ENCODE assay signal across 16 mouse cellular contexts in genomic region chr5:100587626-100588025, GRCm38 (mm10). TPM values are rescaled to one million over a fixed set of nuclear protein-coding genes. Genes with fewer than 3 reads are reported as not detected.
DNase-seq lines count a peak whose midpoint lies in the region; ATAC-seq and TF ChIP-seq lines count a peak whose summit lies in the region.
"Had no signal": no experiment of that assay in that cellular context is flagged by ENCODE, and none has a peak within 500 bp of the region (broad histone marks: within the 10 kb centered on the region; RNA-seq: fewer than 3 reads in every experiment).

No protein-coding gene starts in this region.

- no peaks in the 10 kb centered on the region for H3K27me3 ChIP-seq in liver, postnatal 0 days (ENCODE audit: insufficient read depth, low read length)
- H3K27me3 ChIP-seq in liver, embryonic 12.5 days (replicated peaks) = no peaks in the 10 kb centered on the region
- H3K27me3 ChIP-seq: hindbrain, embryonic 15.5 days; liver, embryonic 15.5 days; stomach, embryonic 15.5 days had no signal

- 0 out of 2 replicates have a peak overlapping the region, but pooled peaks have one; percentile 31 for H3K27ac ChIP-seq in gastrocnemius, adult 2 months
- peak overlapping the region; percentile 9; the same call in 1 of the 2 replicates for H3K27ac ChIP-seq in liver, postnatal 0 days (ENCODE audit: low read depth)
- H3K27ac ChIP-seq in liver, embryonic 12.5 days = no peak overlapping the region
- H3K27ac ChIP-seq: hindbrain, embryonic 15.5 days; limb, embryonic 10.5 days; liver, embryonic 15.5 days; stomach, embryonic 15.5 days had no signal

- peak; percentile 28 for DNase-seq in gastrocnemius, adult 2 months
- DNase-seq in gastrocnemius, postnatal 4 days (ENCODE audit: low spot score in 2 of 2) = no peak
- DNase-seq in liver, postnatal 0 days = no peak
- DNase-seq in skeletal muscle tissue, adult 2 months (ENCODE audit: low read depth, low spot score) = peak; percentile 60
- no peak for DNase-seq in layer of hippocampus, adult 18-20 months (ENCODE audit: low spot score in 2 of 2)
- DNase-seq in spleen, adult 18-20 months = no peak
- DNase-seq: cerebellum, postnatal 14 days; gastrocnemius, postnatal 10 days; heart, postnatal 14 days had no signal

- TF ChIP-seq CTCF in gastrocnemius, adult 2 months (IDR thresholded peaks at IDR 0.05) = no peak
- TF ChIP-seq CTCF in liver, postnatal 0 days (IDR thresholded peaks at IDR 0.05; ENCODE audit: low read depth) = no peak

- ATAC-seq in liver, postnatal 0 days = no peak
- no peak for ATAC-seq in liver, embryonic 12.5 days
- peak; percentile 40 for ATAC-seq in granulocyte monocyte progenitor cell, adult 5-6 weeks (replicated peaks; ENCODE audit: poor library complexity, severe bottlenecking)
- ATAC-seq: forebrain, embryonic 14.5 days had no signal

- intact Hi-C loops in gastrocnemius, adult 2 months (cut with DNase I) = no loop called here

- no peaks in the 10 kb centered on the region for H3K9me3 ChIP-seq in liver, postnatal 0 days (ENCODE audit: low read length)
- no peaks in the 10 kb centered on the region for H3K9me3 ChIP-seq in liver, embryonic 12.5 days (replicated peaks)
- H3K9me3 ChIP-seq: hindbrain, embryonic 15.5 days; limb, embryonic 10.5 days; liver, embryonic 15.5 days; stomach, embryonic 15.5 days had no signal

- peaks cover 5% of the 10 kb centered on the region; the same call in 1 of the 2 replicates for H3K4me1 ChIP-seq in liver, postnatal 0 days (ENCODE audit: insufficient read depth)
- peaks cover 7% of the 10 kb centered on the region; the same call in 1 of the 2 replicates for H3K4me1 ChIP-seq in liver, embryonic 12.5 days
- H3K4me1 ChIP-seq: hindbrain, embryonic 15.5 days; limb, embryonic 10.5 days; stomach, embryonic 15.5 days had no signal

- no peak overlapping the region for H3K9ac ChIP-seq in liver, postnatal 0 days (replicated peaks)
- H3K9ac ChIP-seq in liver, embryonic 12.5 days = no peak overlapping the region
- H3K9ac ChIP-seq: hindbrain, embryonic 15.5 days; liver, embryonic 15.5 days; stomach, embryonic 15.5 days had no signal

- TF ChIP-seq EP300 in liver, postnatal 0 days (IDR thresholded peaks at IDR 0.05; ENCODE audit: low read depth) = no peak

- WGBS in liver, postnatal 0 days (ENCODE audit: insufficient replicate concordance) = 12% methylated on average over 2 of the region's 2 CpGs
- WGBS in liver, embryonic 12.5 days (ENCODE audit: insufficient replicate concordance) = 28% methylated on average over 2 of the region's 2 CpGs

- no peak overlapping the region for H3K4me3 ChIP-seq in gastrocnemius, adult 2 months
- H3K4me3 ChIP-seq in liver, postnatal 0 days (ENCODE audit: low read depth, low read length) = no peak overlapping the region
- no peak overlapping the region for H3K4me3 ChIP-seq in liver, embryonic 12.5 days
- H3K4me3 ChIP-seq: hindbrain, embryonic 15.5 days; limb, embryonic 10.5 days; liver, embryonic 15.5 days; stomach, embryonic 15.5 days had no signal

- no peaks in the 10 kb centered on the region for H3K36me3 ChIP-seq in liver, postnatal 0 days (replicated peaks; ENCODE audit: insufficient read depth, low read length)
- H3K36me3 ChIP-seq in liver, embryonic 12.5 days = no peaks in the 10 kb centered on the region
- H3K36me3 ChIP-seq: hindbrain, embryonic 15.5 days; limb, embryonic 10.5 days; liver, embryonic 15.5 days; stomach, embryonic 15.5 days had no signal

- H3K4me2 ChIP-seq in liver, postnatal 0 days (ENCODE audit: low read depth, low read length) = no peak overlapping the region
- no peak overlapping the region for H3K4me2 ChIP-seq in liver, embryonic 12.5 days
- H3K4me2 ChIP-seq: hindbrain, embryonic 15.5 days; liver, embryonic 15.5 days; stomach, embryonic 15.5 days had no signal

RNA-seq across cellular contexts. Expression of gene Plac8, which starts 15.6 kb away (rescaled TPM):
- not detected for total RNA-seq in gastrocnemius, adult 2 months (2021)
- total RNA-seq in gastrocnemius, postnatal 4 days (2021) = 1 to 10 TPM; 2.3 to 7.1 TPM
- 104 and 109 TPM in 2 replicates for polyA plus RNA-seq in liver, postnatal 0 days (2015; fragmentation: Nextera tagmentation; extraction: Ambion mirVana)
- 32.2 and 35.8 TPM in 2 replicates for polyA plus RNA-seq in liver, embryonic 12.5 days (2016; fragmentation: Nextera tagmentation; extraction: Ambion mirVana)
- 5,016 and 5,973 TPM in 2 replicates for total RNA-seq in granulocyte monocyte progenitor cell, adult 5-6 weeks (2014; fragmentation: Nextera tagmentation)
- 4,049 and 4,633 TPM in 2 replicates for total RNA-seq in granulocyte monocyte progenitor cell, adult 5-6 weeks (2017)
- total RNA-seq in layer of hippocampus, adult 18-20 months (2021) = not detected

Comparison
In these comparisons a context has a peak if more than half of its experiments do, and no peak if none do; other contexts are left out.
1. DNase-seq: peak in gastrocnemius, adult 2 months (single experiment) and skeletal muscle tissue, adult 2 months (single experiment); none in gastrocnemius, postnatal 4 days (0 of 2), liver, postnatal 0 days (single experiment), layer of hippocampus, adult 18-20 months (0 of 2) and spleen, adult 18-20 months (0 of 2).
2. RNA of gene Plac8, which starts 15.6 kb away (total RNA-seq): 4,049 to 5,973 TPM in granulocyte monocyte progenitor cell, adult 5-6 weeks; 2.3 to 7.1 TPM in gastrocnemius, postnatal 4 days, not detected in gastrocnemius, adult 2 months and not detected in layer of hippocampus, adult 18-20 months; every median in the first group is over 100 times any median in the second.